Comparison of ENCODE assay signal across 15 mouse cellular contexts in the genomic region with DNA sequence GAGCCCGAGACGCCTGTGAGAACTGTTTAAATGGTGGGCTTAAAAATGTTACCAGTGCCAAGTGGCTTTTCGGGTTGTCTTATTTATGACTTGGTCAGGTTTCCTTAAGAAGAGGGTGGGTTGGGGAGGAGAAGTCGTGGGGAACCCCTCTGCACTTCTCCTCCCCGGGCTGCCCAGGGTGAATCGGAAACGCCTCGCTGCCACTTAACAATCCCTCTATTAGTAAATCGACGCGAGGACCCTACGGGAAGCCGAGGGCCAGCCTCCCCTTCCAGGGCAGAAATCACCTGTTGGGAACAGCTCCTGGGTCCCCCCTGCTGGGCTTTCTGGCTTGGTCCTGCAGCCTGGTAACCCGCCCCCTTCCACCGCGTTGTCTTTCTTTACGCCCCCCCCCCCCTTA. TPM values are rescaled to one million over a fixed set of nuclear protein-coding genes. Genes with fewer than 3 reads are reported as not detected.
DNase-seq lines count a peak whose midpoint lies in the region; ATAC-seq and TF ChIP-seq lines count a peak whose summit lies in the region.
"Had no signal": no experiment of that assay in that cellular context is flagged by ENCODE, and none has a peak within 500 bp of the region (broad histone marks: within the 10 kb centered on the region; RNA-seq: fewer than 3 reads in every experiment).

No protein-coding gene starts in this region.

- H3K4me1 ChIP-seq in hindbrain, embryonic 11.5 days (replicated peaks; ENCODE audit: control insufficient read depth, insufficient read depth, low read length), result peaks cover 15% of the 10 kb centered on the region
- H3K4me1 ChIP-seq in hindbrain, embryonic 14.5 days (replicated peaks; ENCODE audit: control insufficient read depth, insufficient read depth, low read length), result peaks cover 11% of the 10 kb centered on the region; the same call in 1 of the 2 replicates
- H3K4me1 ChIP-seq in forebrain, postnatal 0 days (ENCODE audit: insufficient read depth), result 0 out of 2 replicates have a peak, but pooled peaks cover 2% of the 10 kb centered on the region
- H3K4me1 ChIP-seq in neural tube, embryonic 11.5 days (ENCODE audit: control insufficient read depth, insufficient read depth, low read length), result peaks cover 26% of the 10 kb centered on the region
- H3K4me1 ChIP-seq in liver, postnatal 0 days (ENCODE audit: insufficient read depth), result peaks cover 29% of the 10 kb centered on the region

- no peak overlapping the region for H3K27ac ChIP-seq in hindbrain, embryonic 11.5 days (ENCODE audit: low read depth, low read length)
- no peak overlapping the region for H3K27ac ChIP-seq in hindbrain, embryonic 14.5 days
- peak overlapping the region; percentile 67; the same call in 1 of the 2 replicates for H3K27ac ChIP-seq in forebrain, postnatal 0 days (ENCODE audit: low read depth, low read length)
- H3K27ac ChIP-seq in neural tube, embryonic 11.5 days (ENCODE audit: low read depth, low read length), result no peak overlapping the region
- no peak overlapping the region for H3K27ac ChIP-seq in liver, postnatal 0 days (ENCODE audit: low read depth)
- H3K27ac ChIP-seq: stomach, postnatal 0 days had no signal

- ATAC-seq in hindbrain, embryonic 11.5 days (ENCODE audit: low FRiP score), result no peak
- no peak for ATAC-seq in hindbrain, embryonic 14.5 days (ENCODE audit: low FRiP score)
- ATAC-seq in forebrain, postnatal 0 days, result no peak
- ATAC-seq in neural tube, embryonic 11.5 days (ENCODE audit: insufficient read depth, low FRiP score, low TSS enrichment), result no peak
- ATAC-seq in liver, postnatal 0 days, result no peak

- DNase-seq in hindbrain, embryonic 11.5 days (ENCODE audit: low spot score), result peak; percentile 58
- DNase-seq in hindbrain, embryonic 14.5 days (ENCODE audit: low spot score), result no peak
- peak; percentile 50 for DNase-seq in embryo, embryonic 9.5 days (ENCODE audit: extremely low spot score)
- peak; percentile 32 for DNase-seq in forebrain, postnatal 0 days
- peak; percentile 34 for DNase-seq in neural tube, embryonic 11.5 days (ENCODE audit: low spot score)
- DNase-seq in liver, postnatal 0 days, result no peak
- DNase-seq in adrenal gland, adult 8-10 months, result no peak
- no peak for DNase-seq in urinary bladder, postnatal 25 days (ENCODE audit: low spot score)
- DNase-seq: adrenal gland, postnatal 10 days; gastrocnemius, postnatal 10 days; kidney, adult 8-10 months; right cerebral cortex, postnatal 14 days had no signal

- no peak overlapping the region for H3K9ac ChIP-seq in hindbrain, embryonic 11.5 days (ENCODE audit: low read depth, low read length)
- no peak overlapping the region for H3K9ac ChIP-seq in hindbrain, embryonic 14.5 days
- H3K9ac ChIP-seq in forebrain, postnatal 0 days, result 0 out of 2 replicates have a peak overlapping the region, but pooled peaks have one; percentile 18
- no peak overlapping the region for H3K9ac ChIP-seq in neural tube, embryonic 11.5 days (ENCODE audit: low read length)
- H3K9ac ChIP-seq in liver, postnatal 0 days (replicated peaks), result no peak overlapping the region

- H3K4me3 ChIP-seq in hindbrain, embryonic 11.5 days (ENCODE audit: low read depth, low read length), result 0 out of 2 replicates have a peak overlapping the region, but pooled peaks have one; percentile 4
- H3K4me3 ChIP-seq in hindbrain, embryonic 14.5 days (replicated peaks; ENCODE audit: low read length), result no peak overlapping the region
- H3K4me3 ChIP-seq in forebrain, postnatal 0 days (ENCODE audit: low read depth, low read length), result peak overlapping the region; percentile 9; the same call in 1 of the 2 replicates
- H3K4me3 ChIP-seq in neural tube, embryonic 11.5 days (ENCODE audit: low read depth, low read length), result no peak overlapping the region
- no peak overlapping the region for H3K4me3 ChIP-seq in liver, postnatal 0 days (ENCODE audit: low read depth, low read length)

- peak overlapping the region; percentile 23; the same call in 1 of the 2 replicates for H3K4me2 ChIP-seq in hindbrain, embryonic 11.5 days (replicated peaks; ENCODE audit: low read depth, low read length)
- no peak overlapping the region for H3K4me2 ChIP-seq in hindbrain, embryonic 14.5 days (replicated peaks)
- H3K4me2 ChIP-seq in forebrain, postnatal 0 days (ENCODE audit: low read depth), result peak overlapping the region; percentile 46
- H3K4me2 ChIP-seq in neural tube, embryonic 11.5 days (ENCODE audit: low read depth), result no peak overlapping the region
- no peak overlapping the region for H3K4me2 ChIP-seq in liver, postnatal 0 days (ENCODE audit: low read depth, low read length)
- H3K4me2 ChIP-seq: liver, embryonic 11.5 days had no signal

- no peaks in the 10 kb centered on the region for H3K9me3 ChIP-seq in hindbrain, embryonic 11.5 days (ENCODE audit: control insufficient read depth, low read length)
- no peaks in the 10 kb centered on the region for H3K9me3 ChIP-seq in hindbrain, embryonic 14.5 days (ENCODE audit: control insufficient read depth, low read length)
- no peaks in the 10 kb centered on the region for H3K9me3 ChIP-seq in forebrain, postnatal 0 days (ENCODE audit: low read length)
- no peaks in the 10 kb centered on the region for H3K9me3 ChIP-seq in neural tube, embryonic 11.5 days (ENCODE audit: control insufficient read depth, low read length)
- H3K9me3 ChIP-seq in liver, postnatal 0 days (ENCODE audit: low read length), result no peaks in the 10 kb centered on the region

- under 1% methylated on average over 17 of the region's 17 CpGs for WGBS in hindbrain, embryonic 11.5 days
- WGBS in hindbrain, embryonic 14.5 days, result under 1% methylated on average over 17 of the region's 17 CpGs
- WGBS in forebrain, postnatal 0 days, result 3% methylated on average over 17 of the region's 17 CpGs
- 0% methylated on average over 16 of the region's 17 CpGs for WGBS in neural tube, embryonic 11.5 days
- 3% methylated on average over 17 of the region's 17 CpGs for WGBS in liver, postnatal 0 days (ENCODE audit: insufficient replicate concordance)

- TF ChIP-seq CTCF in forebrain, postnatal 0 days (IDR thresholded peaks at IDR 0.05; ENCODE audit: low read depth), result no peak
- TF ChIP-seq CTCF in liver, postnatal 0 days (IDR thresholded peaks at IDR 0.05; ENCODE audit: low read depth), result no peak

- H3K27me3 ChIP-seq in hindbrain, embryonic 11.5 days (ENCODE audit: control insufficient read depth, insufficient read depth, low read length), result peaks cover 64% of the 10 kb centered on the region
- H3K27me3 ChIP-seq in hindbrain, embryonic 14.5 days (ENCODE audit: control insufficient read depth, insufficient read depth, low read length), result peaks cover 79% of the 10 kb centered on the region
- peaks cover 41% of the 10 kb centered on the region; the same call in 1 of the 2 replicates for H3K27me3 ChIP-seq in forebrain, postnatal 0 days (ENCODE audit: insufficient read depth, low read length)
- H3K27me3 ChIP-seq in neural tube, embryonic 11.5 days (ENCODE audit: control insufficient read depth, insufficient read depth, low read length), result peaks cover 89% of the 10 kb centered on the region
- H3K27me3 ChIP-seq in liver, postnatal 0 days (ENCODE audit: insufficient read depth, low read length), result peaks cover 98% of the 10 kb centered on the region

- TF ChIP-seq EP300 in liver, postnatal 0 days (IDR thresholded peaks at IDR 0.05; ENCODE audit: low read depth), result no peak

- H3K36me3 ChIP-seq in hindbrain, embryonic 11.5 days (ENCODE audit: control insufficient read depth, insufficient read depth, low read length), result no peaks in the 10 kb centered on the region
- no peaks in the 10 kb centered on the region for H3K36me3 ChIP-seq in hindbrain, embryonic 14.5 days (replicated peaks; ENCODE audit: control insufficient read depth, insufficient read depth)
- peaks cover 4% of the 10 kb centered on the region; the same call in 1 of the 2 replicates for H3K36me3 ChIP-seq in forebrain, postnatal 0 days (ENCODE audit: insufficient read depth)
- no peaks in the 10 kb centered on the region for H3K36me3 ChIP-seq in neural tube, embryonic 11.5 days (ENCODE audit: control insufficient read depth, insufficient read depth, low read length)
- no peaks in the 10 kb centered on the region for H3K36me3 ChIP-seq in liver, postnatal 0 days (replicated peaks; ENCODE audit: insufficient read depth, low read length)

RNA-seq across cellular contexts. Expression of gene Sp9, which starts 2.1 kb away (rescaled TPM):
- 3.0 and 3.7 TPM in 2 replicates for polyA plus RNA-seq in hindbrain, embryonic 11.5 days (2014; fragmentation: Nextera tagmentation; extraction: Ambion mirVana)
- 1.3 and 1.9 TPM in 2 replicates for polyA plus RNA-seq in hindbrain, embryonic 14.5 days (2014; fragmentation: Nextera tagmentation; extraction: Ambion mirVana)
- total RNA-seq in forebrain, postnatal 0 days (2014; rRNA removed), result 12.8 and 18.1 TPM in 2 replicates
- polyA plus RNA-seq in forebrain, postnatal 0 days (2015; fragmentation: Nextera tagmentation; extraction: Ambion mirVana), result 7.7 and 9.8 TPM in 2 replicates
- 1.8 and 2.0 TPM in 2 replicates for polyA plus RNA-seq in neural tube, embryonic 11.5 days (2014; fragmentation: Nextera tagmentation; extraction: Ambion mirVana)
- polyA plus RNA-seq in liver, postnatal 0 days (2015; fragmentation: Nextera tagmentation; extraction: Ambion mirVana), result not detected in 2 replicates
- total RNA-seq in adrenal gland, adult 8-10 months (2022), result not detected
- total RNA-seq: adrenal gland, postnatal 10 days had no signal
- polyA plus RNA-seq: heart, embryonic 16.5 days; stomach, postnatal 0 days had no signal

RNA-seq across cellular contexts. Expression of gene Scrn3, which starts 42.7 kb away (rescaled TPM):
- polyA plus RNA-seq in hindbrain, embryonic 11.5 days (2014; fragmentation: Nextera tagmentation; extraction: Ambion mirVana), result 10.7 and 12.7 TPM in 2 replicates
- polyA plus RNA-seq in hindbrain, embryonic 14.5 days (2014; fragmentation: Nextera tagmentation; extraction: Ambion mirVana), result 6.9 and 7.0 TPM in 2 replicates
- 5.1 and 6.8 TPM in 2 replicates for total RNA-seq in forebrain, postnatal 0 days (2014; rRNA removed)
- polyA plus RNA-seq in forebrain, postnatal 0 days (2015; fragmentation: Nextera tagmentation; extraction: Ambion mirVana), result 4.5 and 5.3 TPM in 2 replicates
- polyA plus RNA-seq in neural tube, embryonic 11.5 days (2014; fragmentation: Nextera tagmentation; extraction: Ambion mirVana), result 12.4 and 14.5 TPM in 2 replicates
- polyA plus RNA-seq in liver, postnatal 0 days (2015; fragmentation: Nextera tagmentation; extraction: Ambion mirVana), result 20.5 and 21.9 TPM in 2 replicates
- total RNA-seq in adrenal gland, adult 8-10 months (2022), result 10 to 100 TPM; 23.9 to 33.8 (median 30.1) TPM

RNA-seq across cellular contexts. Expression of gene Cir1, which starts 42.8 kb away (rescaled TPM):
- polyA plus RNA-seq in hindbrain, embryonic 11.5 days (2014; fragmentation: Nextera tagmentation; extraction: Ambion mirVana), result 23.0 and 23.8 TPM in 2 replicates
- polyA plus RNA-seq in hindbrain, embryonic 14.5 days (2014; fragmentation: Nextera tagmentation; extraction: Ambion mirVana), result 26.5 and 28.0 TPM in 2 replicates
- 9.5 and 10.6 TPM in 2 replicates for total RNA-seq in forebrain, postnatal 0 days (2014; rRNA removed)
- polyA plus RNA-seq in forebrain, postnatal 0 days (2015; fragmentation: Nextera tagmentation; extraction: Ambion mirVana), result 29.3 and 30.3 TPM in 2 replicates
- polyA plus RNA-seq in neural tube, embryonic 11.5 days (2014; fragmentation: Nextera tagmentation; extraction: Ambion mirVana), result 21.0 and 23.0 TPM in 2 replicates
- 18.4 and 21.4 TPM in 2 replicates for polyA plus RNA-seq in liver, postnatal 0 days (2015; fragmentation: Nextera tagmentation; extraction: Ambion mirVana)
- total RNA-seq in adrenal gland, adult 8-10 months (2022), result 10 to 100 TPM; 18.0 to 24.0 (median 20.5) TPM

RNA-seq across cellular contexts. Expression of gene Ola1, which starts 50.9 kb away (rescaled TPM):
- 97.6 and 100 TPM in 2 replicates for polyA plus RNA-seq in hindbrain, embryonic 11.5 days (2014; fragmentation: Nextera tagmentation; extraction: Ambion mirVana)
- 100 and 103 TPM in 2 replicates for polyA plus RNA-seq in hindbrain, embryonic 14.5 days (2014; fragmentation: Nextera tagmentation; extraction: Ambion mirVana)
- total RNA-seq in forebrain, postnatal 0 days (2014; rRNA removed), result 68.4 and 78.9 TPM in 2 replicates
- 87.4 and 97.2 TPM in 2 replicates for polyA plus RNA-seq in forebrain, postnatal 0 days (2015; fragmentation: Nextera tagmentation; extraction: Ambion mirVana)
- 93.3 and 98.5 TPM in 2 replicates for polyA plus RNA-seq in neural tube, embryonic 11.5 days (2014; fragmentation: Nextera tagmentation; extraction: Ambion mirVana)
- 34.4 and 36.5 TPM in 2 replicates for polyA plus RNA-seq in liver, postnatal 0 days (2015; fragmentation: Nextera tagmentation; extraction: Ambion mirVana)
- 10 to 100 TPM; 53.6 to 59.3 (median 56.3) TPM for total RNA-seq in adrenal gland, adult 8-10 months (2022)

Comparison
In these comparisons a context has a peak if more than half of its experiments do, and no peak if none do; other contexts are left out.
1. DNase-seq: peak in hindbrain, embryonic 11.5 days (single experiment), embryo, embryonic 9.5 days (single experiment), forebrain, postnatal 0 days (single experiment) and neural tube, embryonic 11.5 days (single experiment); none in hindbrain, embryonic 14.5 days (single experiment), liver, postnatal 0 days (single experiment), adrenal gland, adult 8-10 months (single experiment) and urinary bladder, postnatal 25 days (single experiment).
2. H3K4me2 ChIP-seq: peak in hindbrain, embryonic 11.5 days (single experiment) and forebrain, postnatal 0 days (single experiment); none in hindbrain, embryonic 14.5 days (single experiment), neural tube, embryonic 11.5 days (single experiment) and liver, postnatal 0 days (single experiment).
3. H3K4me3 ChIP-seq: peak in hindbrain, embryonic 11.5 days (single experiment) and forebrain, postnatal 0 days (single experiment); none in hindbrain, embryonic 14.5 days (single experiment), neural tube, embryonic 11.5 days (single experiment) and liver, postnatal 0 days (single experiment).